Mouse (Mus musculus) MEL (cell line): Measurements from ENCODE around the gene Prkcz.

ENCODE experiments used
- CHD2 ChIP-seq: IDR thresholded peaks from 2 replicates; pipeline ENCODE4 v1.6.1; 2011; ENCODE audit warnings: low read length, improper control_type of control experiment
- CTCF ChIP-seq, 3 experiments: IDR thresholded peaks in 2 of 3; conservative IDR thresholded peaks in 1 of 3; 2 replicates each; pipeline ENCODE4 v1.5.1; 2011 to 2012; ENCODE audit warnings: low read length in 3 of 3, low read depth in 2 of 3, mild to moderate bottlenecking in 2 of 3, improper control_type of control experiment in 1 of 3, inconsistent platforms in 1 of 3, mixed read lengths in 1 of 3, moderate library complexity in 1 of 3; ENCODE audit not compliant: control insufficient read depth in 1 of 3, insufficient read depth in 1 of 3, poor library complexity in 1 of 3, severe bottlenecking in 1 of 3
- POLR2AphosphoS2 ChIP-seq: IDR thresholded peaks from 2 replicates; pipeline ENCODE4 v1.6.1; 2011; ENCODE audit warnings: low read length, improper control_type of control experiment

DNA sequence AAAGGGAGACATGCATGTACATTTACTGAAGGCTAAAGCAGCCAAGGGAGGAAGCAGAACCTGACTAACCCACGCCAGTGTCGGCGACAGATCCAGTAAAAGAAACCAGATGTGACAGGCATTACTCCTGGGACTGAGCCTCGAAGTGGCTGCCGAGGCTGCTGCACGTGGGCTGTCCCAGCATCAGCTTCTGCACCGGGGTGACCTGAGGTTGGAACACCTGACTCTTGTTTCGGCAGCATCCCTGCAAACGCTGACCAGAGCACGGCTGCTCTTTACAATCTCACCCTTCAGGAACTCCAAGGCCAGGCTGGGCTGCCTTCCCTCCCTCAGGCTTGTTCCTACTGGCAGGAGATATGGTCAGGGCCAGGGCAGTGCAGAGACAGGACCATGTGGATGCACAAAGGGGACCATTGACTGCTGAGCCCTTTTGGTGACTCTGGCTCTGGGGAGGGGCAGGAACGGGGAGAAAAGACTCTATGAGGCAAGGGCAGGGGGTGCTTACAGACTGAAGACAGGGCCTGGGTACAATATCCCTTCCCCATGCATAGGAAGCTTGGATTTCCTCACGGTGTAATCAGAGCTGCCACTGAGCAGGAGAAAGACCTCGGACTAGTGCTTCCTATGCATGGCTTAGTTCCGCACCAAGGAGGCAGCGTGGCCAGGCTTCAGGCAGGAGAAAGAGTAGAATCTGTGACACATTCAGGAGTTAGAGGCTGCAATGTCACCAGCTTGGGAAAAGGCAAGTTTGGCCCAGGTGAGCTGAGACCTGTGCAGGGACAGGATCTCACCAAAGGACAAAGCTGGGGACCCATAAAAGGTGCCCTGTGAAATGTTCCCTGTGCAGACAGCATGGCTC, 76.4 kb downstream of the Prkcz start:
- TF ChIP-seq CHD2 (no peak), CTCF (IDR thresholded peaks at IDR 0.05 in 2 of 3, conservative IDR thresholded peaks at IDR 0.05 in 1 of 3; ENCODE audit: control insufficient read depth in 1 of 3, insufficient read depth in 1 of 3, low read depth in 2 of 3, low read length in 3 of 3, poor library complexity in 1 of 3, severe bottlenecking in 1 of 3) (no peak), POLR2AphosphoS2 (no peak)
